Mouse (Mus musculus) urinary bladder, postnatal 10 days (tissue): ENCODE results near the gene Gm13420.
"Not testable (repeated sequence)": the region's sequence is repeated elsewhere in the genome, so short reads cannot be mapped to it uniquely, and the experiment has no call there.

ENCODE experiments used
- DNase-seq: peaks from one replicate; pipeline ENCODE4 v3.0.0; 2022; ENCODE audit warnings: low spot score

Gene Gm13420

GRCm38 (mm10) chr2:29737209-29737925, 14.1 kb downstream of the Gm13420 start:
- DNase-seq = no peak

- no peak for DNase-seq
Observed at GRCm38 (mm10) chr2:29735708-29736107, 15.8 kb downstream of the Gm13420 start.

- DNase-seq = no peak
Observed at GRCm38 (mm10) chr2:29733348-29733747, 18.1 kb downstream of the Gm13420 start.

GRCm38 (mm10) chr2:29732559-29732958, 18.9 kb downstream of the Gm13420 start:
- DNase-seq = no peak

GRCm38 (mm10) chr2:29731545-29731944, 19.9 kb downstream of the Gm13420 start:
- no peak for DNase-seq

- no peak for DNase-seq
Observed at GRCm38 (mm10) chr2:29729500-29729899, 22.0 kb downstream of the Gm13420 start.

- DNase-seq = no peak
Observed at GRCm38 (mm10) chr2:29724664-29725365, 26.7 kb downstream of the Gm13420 start.

GRCm38 (mm10) chr2:29723132-29723531, 28.4 kb downstream of the Gm13420 start:
- DNase-seq = no peak

GRCm38 (mm10) chr2:29718581-29718980, 32.9 kb downstream of the Gm13420 start:
- no peak for DNase-seq

GRCm38 (mm10) chr2:29716691-29717090, 34.8 kb downstream of the Gm13420 start:
- no peak for DNase-seq

GRCm38 (mm10) chr2:29716143-29716542, 35.3 kb downstream of the Gm13420 start:
- no peak for DNase-seq

GRCm38 (mm10) chr2:29714127-29714526, 37.4 kb downstream of the Gm13420 start:
- no peak for DNase-seq

GRCm38 (mm10) chr2:29713501-29713900, 38.0 kb downstream of the Gm13420 start:
- DNase-seq = no peak

GRCm38 (mm10) chr2:29711877-29712276, 39.6 kb downstream of the Gm13420 start:
- no peak for DNase-seq

- no peak for DNase-seq
Observed at GRCm38 (mm10) chr2:29711038-29711437, 40.4 kb downstream of the Gm13420 start.

GRCm38 (mm10) chr2:29708209-29708608, 43.3 kb downstream of the Gm13420 start:
- not testable (repeated sequence) for DNase-seq

GRCm38 (mm10) chr2:29707731-29708130, 43.8 kb downstream of the Gm13420 start:
- DNase-seq = no peak

GRCm38 (mm10) chr2:29706726-29707620, 44.5 kb downstream of the Gm13420 start:
- no peak for DNase-seq

GRCm38 (mm10) chr2:29705493-29705892, 46.0 kb downstream of the Gm13420 start:
- no peak for DNase-seq

- DNase-seq = no peak
Observed at GRCm38 (mm10) chr2:29703104-29704081, 48.1 kb downstream of the Gm13420 start.

- no peak for DNase-seq
Observed at GRCm38 (mm10) chr2:29702189-29702588, 49.3 kb downstream of the Gm13420 start.
